Mouse (Mus musculus): Measurements from ENCODE around the gene Card10.

The Card10 gene

DNA sequence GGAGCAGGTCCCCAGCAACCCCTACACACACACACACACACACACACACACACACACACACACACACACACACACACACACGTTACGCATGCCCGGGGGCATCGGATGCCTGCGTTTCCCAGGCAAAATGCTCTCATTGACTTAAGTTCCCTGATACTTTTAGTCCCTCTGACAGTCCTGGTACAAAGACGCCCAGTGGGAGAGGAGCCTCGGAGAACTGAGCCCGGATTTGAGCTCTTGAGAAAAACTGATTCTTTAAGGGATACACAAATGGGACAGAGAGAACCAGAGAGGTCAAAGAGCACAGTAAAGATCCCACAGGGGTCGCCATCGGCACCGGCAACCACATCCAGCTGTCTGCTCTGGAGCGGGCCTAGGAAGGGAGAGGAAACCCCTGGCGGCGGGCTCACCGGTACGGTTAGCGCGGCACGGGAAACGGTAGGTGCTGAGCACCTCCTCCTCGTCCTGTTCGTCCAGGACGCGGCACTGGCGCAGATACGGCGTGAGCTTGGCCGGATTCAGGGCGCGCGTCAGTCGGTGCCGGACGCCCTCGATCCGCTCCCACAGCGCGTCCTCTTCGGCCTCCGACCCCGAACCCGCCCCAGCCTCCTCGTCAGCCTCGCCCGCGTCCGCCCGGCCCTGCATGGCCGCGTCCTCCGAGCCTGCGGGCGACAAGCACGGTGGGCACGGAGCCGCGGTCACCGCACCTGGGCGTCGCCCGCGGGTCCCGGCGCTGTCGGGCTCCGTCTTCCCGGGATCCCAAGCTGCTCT, 686 bp downstream of the Card10 start:
- DNase-seq (ENCODE audit: low spot score): peak; percentile 64

DNA sequence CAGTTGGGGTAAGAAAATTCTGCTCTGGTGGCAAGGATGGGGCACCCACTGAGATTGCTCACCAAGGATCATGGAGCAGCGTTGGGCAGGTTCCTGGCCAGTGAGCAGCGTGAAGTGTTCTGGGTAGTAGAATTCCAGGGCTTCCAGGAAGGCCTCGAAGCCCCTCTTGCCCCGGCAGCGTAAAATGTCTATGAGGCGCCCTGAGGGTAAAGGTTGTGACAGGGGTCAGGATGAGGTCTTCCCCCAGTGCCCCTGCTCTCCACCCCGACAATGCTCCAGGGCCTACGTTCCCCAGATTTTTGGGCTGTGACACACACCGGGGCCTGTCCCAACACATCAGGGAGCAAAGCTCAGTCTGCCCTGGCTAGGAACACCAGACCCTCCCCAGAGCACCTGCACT, 1.3 kb downstream of the Card10 start:
- DNase-seq (ENCODE audit: low spot score): no peak

DNA sequence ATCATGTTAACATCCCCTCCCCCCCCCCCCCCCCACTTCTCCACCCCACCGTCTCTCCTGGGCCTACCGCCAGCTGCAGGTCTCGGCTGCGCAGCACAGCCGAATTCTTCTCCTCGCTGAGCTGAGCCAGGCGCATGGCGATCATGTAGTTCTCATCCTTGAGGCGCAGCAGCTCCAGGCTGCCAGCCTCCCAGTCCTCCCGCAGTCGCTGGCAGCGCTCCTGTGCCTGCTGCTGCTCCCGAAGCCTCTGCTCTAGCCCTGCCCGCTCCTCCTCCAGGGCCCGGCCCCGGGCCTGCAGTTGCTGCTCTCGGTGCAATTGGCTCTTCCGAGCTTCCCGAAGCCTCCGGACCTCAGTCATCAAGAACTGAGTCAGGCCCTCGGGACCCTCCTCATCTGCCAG, 3.8 kb downstream of the Card10 start:
- no peak for DNase-seq (ENCODE audit: low spot score)

- DNase-seq (ENCODE audit: low spot score): no peak
Observed at GRCm38 (mm10) chr15:78797060-78797329, 5.8 kb downstream of the Card10 start.

- DNase-seq (ENCODE audit: low spot score): no peak
Observed at GRCm38 (mm10) chr15:78796196-78797059, 6.4 kb downstream of the Card10 start.

- DNase-seq (ENCODE audit: low spot score): no peak
Observed at GRCm38 (mm10) chr15:78790990-78791389, 11.9 kb downstream of the Card10 start.

DNA sequence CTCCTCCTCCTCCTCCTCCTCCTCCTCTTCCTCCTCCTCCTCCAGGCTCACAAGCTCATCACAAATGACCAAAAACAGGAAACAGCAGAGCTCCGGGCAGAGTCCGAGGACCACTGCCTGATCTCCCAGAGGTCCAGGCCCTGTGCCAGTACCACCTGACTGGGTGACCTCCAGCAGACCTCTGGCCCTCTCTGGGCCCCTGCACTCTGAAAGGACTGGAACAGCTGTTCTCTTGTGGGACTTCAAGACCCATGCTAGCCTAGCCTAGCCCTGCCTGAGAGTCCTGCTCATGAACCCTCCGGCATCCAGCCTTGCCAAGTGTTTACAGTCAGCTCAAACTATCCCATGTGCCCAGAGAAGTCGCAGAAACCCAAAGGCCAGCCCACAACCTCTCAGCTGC, 12.4 kb downstream of the Card10 start:
- no peak for DNase-seq (ENCODE audit: low spot score)

GRCm38 (mm10) chr15:78789721-78790323, 13.0 kb downstream of the Card10 start:
- DNase-seq (ENCODE audit: low spot score): no peak

- DNase-seq (ENCODE audit: low spot score): no peak
Observed at GRCm38 (mm10) chr15:78788042-78788441, 14.8 kb downstream of the Card10 start.

DNA sequence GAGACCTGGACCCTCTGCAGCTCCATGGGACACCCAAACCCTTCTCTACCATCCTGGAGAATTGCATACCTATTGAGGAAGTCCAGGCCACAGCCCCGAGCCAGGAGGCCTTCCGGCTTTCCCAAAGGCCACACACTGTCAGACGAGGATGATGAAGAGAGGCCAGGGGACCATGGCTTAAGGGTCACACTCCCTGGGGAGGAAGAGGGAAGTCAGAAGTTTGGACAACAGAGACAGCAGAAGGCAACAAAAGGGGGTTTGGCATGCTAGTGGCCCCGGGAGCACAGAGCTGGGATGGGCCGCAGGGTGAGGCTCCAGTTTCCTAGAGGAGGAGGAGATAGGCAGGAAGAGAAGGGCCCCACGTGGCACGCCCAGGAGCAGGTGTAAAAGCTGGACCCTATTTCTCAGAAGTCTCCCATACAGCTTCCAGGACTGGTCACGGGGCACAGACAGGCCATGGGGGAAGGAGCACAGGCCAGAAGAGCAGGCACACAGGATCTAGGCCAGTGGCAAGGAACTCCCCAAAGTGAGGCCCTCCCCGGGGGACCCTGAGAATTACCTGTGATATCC, 15.5 kb downstream of the Card10 start:
- DNase-seq (ENCODE audit: low spot score): no peak

DNA sequence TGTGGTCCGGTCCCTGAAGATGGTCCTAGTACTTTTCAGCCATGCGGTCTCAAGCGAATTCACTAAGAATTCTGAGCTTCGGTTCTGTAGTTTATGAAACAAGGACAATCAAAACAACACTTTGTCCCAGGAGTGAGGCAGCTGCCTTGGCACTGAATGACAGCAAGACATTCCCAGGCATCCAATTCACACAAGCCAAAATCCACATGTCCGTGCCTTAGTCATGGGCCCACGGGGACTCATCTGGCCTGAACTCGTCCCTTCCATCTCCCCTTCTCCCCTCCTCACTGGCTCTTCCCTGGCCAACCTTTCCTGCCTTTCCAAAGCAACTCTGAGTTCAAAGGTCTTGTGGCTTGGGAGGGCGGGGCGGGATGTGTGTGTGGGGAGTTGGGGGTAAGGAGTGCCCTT, 16.4 kb downstream of the Card10 start:
- no peak for DNase-seq (ENCODE audit: low spot score)

DNA sequence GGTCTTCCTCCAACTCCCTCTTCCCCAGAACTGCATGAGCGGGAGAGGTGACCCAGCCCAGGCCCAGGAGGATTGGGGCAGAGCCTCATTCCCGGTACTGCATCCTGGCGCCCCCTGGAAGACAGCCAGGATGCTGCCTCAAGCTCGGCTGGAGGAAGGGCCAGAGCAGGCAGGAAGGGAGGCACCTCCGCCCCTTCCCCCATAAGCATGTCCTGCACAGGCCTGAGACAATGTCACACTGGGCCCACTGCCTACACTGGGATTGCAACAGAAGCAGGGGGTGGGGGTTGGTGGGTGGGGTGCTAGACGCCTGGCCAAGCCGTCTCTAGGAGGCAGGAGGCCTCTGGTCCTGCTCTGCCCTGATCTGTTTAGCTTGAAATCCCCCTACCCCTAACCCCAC, 16.9 kb downstream of the Card10 start:
- no peak for DNase-seq (ENCODE audit: low spot score)

- DNase-seq (ENCODE audit: low spot score): no peak
Observed at GRCm38 (mm10) chr15:78785258-78785657, 17.6 kb downstream of the Card10 start.

DNA sequence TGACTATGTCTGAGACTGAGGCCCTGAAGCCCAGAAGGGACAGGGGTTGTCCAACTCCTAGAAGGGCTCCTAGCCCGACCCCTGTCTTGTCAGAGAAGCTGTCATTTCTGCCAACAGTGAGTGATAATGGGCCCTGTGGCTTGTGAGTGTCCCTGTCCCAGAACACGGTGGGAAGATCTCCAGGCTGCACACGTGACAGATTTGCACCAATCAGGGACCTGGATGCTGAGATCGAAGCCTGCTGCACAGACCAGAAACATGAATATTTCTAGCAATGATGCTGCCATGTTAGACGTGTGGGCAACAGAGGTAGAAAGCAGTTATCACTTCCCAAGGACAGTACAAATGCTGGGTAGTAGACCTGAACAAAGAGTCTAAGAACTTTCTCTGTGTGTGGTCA, 18.3 kb downstream of the Card10 start:
- no peak for DNase-seq (ENCODE audit: low spot score)

DNA sequence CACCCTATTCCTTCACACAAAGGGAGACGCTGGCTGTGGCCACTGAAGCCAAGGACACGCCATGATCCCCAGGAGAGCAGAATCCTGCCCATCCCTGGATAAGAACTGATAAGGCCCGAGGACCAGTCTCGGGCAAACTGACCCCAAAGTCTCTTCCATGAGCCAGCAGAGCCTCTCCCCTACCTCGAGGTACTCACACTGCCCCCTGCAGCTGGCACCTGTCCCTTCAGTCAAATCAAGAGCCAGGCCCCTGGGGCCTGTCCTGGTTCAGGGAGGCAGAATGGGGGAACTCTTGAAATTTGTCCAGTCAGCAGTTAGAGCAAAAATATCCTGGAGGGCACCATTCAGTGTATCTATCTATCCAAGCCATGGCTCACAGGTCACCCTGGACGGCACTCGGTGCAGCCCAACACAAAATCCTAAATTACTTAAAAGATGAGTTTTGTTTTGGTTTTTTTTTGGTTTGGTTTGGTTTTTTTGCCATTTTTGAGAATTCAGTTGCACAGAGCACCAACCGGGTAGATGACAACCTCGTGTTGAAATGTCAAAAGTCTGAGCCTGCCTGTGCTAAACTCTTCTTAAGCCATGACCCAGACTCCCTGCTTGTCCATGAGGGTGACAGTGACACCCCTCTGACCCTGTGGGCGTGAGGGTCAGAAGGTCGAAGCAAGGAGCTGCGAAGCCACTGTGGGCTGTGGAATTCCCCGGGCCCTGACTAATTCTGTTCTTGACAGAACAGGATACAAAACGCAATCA, 20.3 kb downstream of the Card10 start:
- DNase-seq (ENCODE audit: low spot score): no peak

DNA sequence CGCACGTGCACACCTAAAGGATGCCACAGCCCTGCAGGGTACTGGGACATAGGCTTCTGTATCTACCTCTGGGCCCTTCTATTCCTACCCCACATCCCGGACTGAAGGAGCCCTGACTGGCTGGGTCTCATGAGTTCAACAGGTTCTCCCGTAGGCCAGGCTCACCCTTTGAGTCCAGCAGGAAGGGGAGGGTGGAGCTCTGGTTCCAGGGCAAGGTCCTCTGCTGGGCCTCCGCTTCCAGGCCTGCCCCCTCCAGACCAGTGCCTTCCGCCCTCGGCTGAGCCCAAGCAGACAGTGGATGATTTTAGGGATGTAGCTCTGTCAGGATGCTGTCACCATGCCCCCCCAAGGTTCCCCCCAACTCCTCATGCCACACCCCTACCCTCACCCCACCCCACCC, 21.9 kb downstream of the Card10 start:
- DNase-seq (ENCODE audit: low spot score): no peak

GRCm38 (mm10) chr15:78780359-78780758, 22.5 kb downstream of the Card10 start:
- no peak for DNase-seq (ENCODE audit: low spot score)

DNA sequence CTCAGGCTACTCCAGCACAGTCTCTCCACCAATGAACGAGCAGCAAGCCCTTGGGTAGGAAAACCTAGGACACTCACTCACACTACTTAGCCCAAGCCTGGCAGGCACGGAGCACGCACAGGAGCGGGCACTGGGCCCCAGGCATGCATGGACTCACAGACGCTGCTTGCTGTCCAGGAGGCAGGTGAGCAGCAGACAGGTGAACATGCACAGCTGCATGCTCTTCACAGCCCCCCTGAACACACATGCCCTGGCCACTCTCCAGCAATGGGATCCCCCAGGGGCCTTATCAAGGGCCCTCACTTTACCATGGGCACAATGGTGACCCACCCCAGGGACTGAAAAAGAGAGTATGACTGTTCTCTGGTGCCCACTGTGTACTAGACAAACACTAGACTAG, 23.2 kb downstream of the Card10 start:
- no peak for DNase-seq (ENCODE audit: low spot score)

- no peak for DNase-seq (ENCODE audit: low spot score)
Observed at GRCm38 (mm10) chr15:78779253-78779652, 23.6 kb downstream of the Card10 start.

DNA sequence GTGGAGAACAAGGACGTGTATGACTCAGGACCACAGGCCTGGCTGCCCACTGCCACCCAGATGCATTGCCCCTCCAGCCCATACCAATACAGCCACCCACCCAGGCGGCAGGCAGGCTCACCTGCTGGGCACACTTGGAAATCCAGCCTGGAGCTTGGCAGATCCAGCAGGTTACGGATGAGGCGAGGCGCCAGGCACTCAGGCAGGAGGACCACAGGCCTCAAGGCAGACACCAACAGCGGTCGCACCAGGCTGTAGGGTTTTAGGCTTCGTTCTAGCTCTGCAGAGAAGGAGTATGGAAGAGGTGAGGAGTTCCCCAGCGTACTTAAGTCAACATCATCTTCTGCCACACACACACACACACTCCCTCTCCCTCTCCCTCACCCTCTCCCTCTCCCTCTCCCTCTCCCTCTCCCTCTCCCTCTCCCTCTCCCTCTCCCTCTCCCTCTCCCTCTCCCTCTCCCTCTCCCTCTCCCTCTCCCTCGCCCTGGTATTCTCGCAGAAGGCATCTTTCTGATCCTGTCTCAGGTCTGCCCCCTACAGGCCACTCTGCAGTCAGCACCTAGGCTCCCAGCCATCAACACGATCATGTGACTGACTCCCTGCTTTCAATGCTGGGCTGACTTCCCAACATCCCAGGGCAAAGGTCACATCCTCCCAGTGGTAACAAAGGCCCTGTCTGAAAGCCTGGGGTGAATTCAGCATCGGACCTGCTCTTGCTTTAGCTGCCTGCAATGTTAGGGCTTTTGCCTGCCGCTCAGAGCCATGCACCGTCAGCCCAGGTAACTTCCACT, 24.6 kb downstream of the Card10 start:
- DNase-seq (ENCODE audit: low spot score): peak; percentile 91

DNA sequence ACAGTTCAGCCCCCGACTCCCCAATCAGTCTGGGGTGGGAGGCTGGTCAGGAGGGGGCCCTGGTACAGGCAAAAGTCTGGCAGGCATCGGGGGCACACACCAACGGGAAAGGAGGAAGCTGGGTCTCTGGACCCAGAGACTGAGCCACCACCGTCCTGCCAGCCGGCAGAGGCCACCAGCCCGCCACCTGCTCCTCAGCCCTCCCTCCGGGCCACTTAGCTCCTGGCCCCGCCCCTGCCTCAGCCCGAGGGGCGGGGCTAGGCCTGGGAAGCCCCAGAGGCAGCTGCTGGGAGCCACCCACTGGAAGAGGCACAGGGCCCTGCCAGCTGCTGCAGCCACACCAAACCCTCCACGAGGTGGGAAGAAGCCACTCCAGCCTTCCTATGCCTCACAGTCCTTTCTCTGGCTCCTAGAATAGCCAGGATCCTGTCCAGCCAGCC, 29.5 kb downstream of the Card10 start, which contains the start of gene Mfng:
Gene Mfng, minus strand, starts transcription at position 186 of the 440 bp plus-strand sequence.
- peak; percentile 68 for DNase-seq (ENCODE audit: low spot score)

All from testis, postnatal 10 days (tissue).